Mouse (Mus musculus): Measurements from ENCODE around the gene Nkain1. TPM values are rescaled to one million over a fixed set of nuclear protein-coding genes. Genes with fewer than 3 reads are reported as not detected.
A peak's percentile ranks its signal among the peaks of the same experiment; 100 is the strongest.

Gene Nkain1
- polyA plus RNA-seq, 1 experiment from 2014 or later: 0.97 TPM

- Histone ChIP-seq H3K4me2 (no peak overlapping the region), H3K27ac (no peak overlapping the region), H3K36me3 (no peaks in the 10 kb centered on the region), H3K4me1 (peaks cover 19% of the 10 kb centered on the region), H3K9me3 (no peaks in the 10 kb centered on the region), H3K4me3 (no peak overlapping the region), H3K9ac (no peak overlapping the region), H3K27me3 (no peaks in the 10 kb centered on the region)
- 87% methylated on average over 8 of the region's 8 CpGs for WGBS
- no peak for ATAC-seq (ENCODE audit: insufficient number of reproducible peaks, low FRiP score, low TSS enrichment, low read depth)
Observed at GRCm38 (mm10) chr4:130549189-130549588, 24.8 kb downstream of the Nkain1 start.

DNA sequence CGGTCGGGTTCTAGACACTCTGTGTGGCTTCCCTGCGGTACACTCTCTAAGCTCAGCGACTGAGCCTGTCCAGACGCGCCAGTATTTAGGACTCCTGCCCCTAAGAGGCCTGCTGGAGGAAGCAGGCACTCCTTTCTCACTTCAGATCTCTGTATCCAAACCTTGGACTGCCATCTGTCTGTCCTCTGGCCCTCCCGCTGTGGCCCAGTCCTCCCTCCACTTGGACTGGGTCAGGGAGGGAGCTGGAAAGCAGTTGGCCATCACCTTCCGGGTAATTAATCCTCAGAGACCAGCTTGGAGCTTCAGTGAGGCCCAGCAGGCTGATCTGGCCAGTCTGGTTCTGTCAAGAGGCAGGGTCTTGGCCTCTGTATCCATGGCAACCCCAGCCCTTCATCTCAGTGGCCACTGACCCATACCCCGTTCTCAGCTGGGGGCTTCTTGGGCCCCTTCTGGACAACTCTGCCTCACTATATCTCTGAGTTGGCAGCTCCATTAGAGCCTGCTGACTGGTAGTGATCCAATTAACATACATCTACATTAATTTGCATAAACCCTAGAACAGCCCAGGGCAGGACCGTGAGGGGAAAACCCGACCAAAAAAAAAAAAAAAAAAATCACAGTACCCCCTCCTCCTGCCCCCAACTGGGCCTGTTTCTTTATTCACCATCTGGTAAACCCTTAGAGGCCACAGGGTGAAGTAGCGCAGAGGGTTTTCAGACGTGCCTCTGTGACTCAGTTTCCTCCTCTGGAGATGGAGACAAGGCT, 27.0 kb downstream of the Nkain1 start:
- Histone ChIP-seq H3K27me3 (no peaks in the 10 kb centered on the region), H3K4me3 (no peak overlapping the region), H3K36me3 (no peaks in the 10 kb centered on the region), H3K9me3 (no peaks in the 10 kb centered on the region), H3K4me1 (peaks cover 7% of the 10 kb centered on the region), H3K27ac (no peak overlapping the region), H3K9ac (no peak overlapping the region), H3K4me2 (no peak overlapping the region)
- no peak for ATAC-seq (ENCODE audit: insufficient number of reproducible peaks, low FRiP score, low TSS enrichment, low read depth)
- WGBS: 20% methylated on average over 13 of the region's 13 CpGs

- peaks cover 7% of the 10 kb centered on the region; the same call in 1 of the 2 replicates for H3K4me1 ChIP-seq
- 43% methylated on average over 9 of the region's 9 CpGs for WGBS
- H3K4me3 ChIP-seq: no peak overlapping the region
- H3K4me2 ChIP-seq: no peak overlapping the region
- no peak overlapping the region for H3K9ac ChIP-seq
- no peaks in the 10 kb centered on the region for H3K36me3 ChIP-seq
- no peaks in the 10 kb centered on the region for H3K9me3 ChIP-seq
- no peak overlapping the region for H3K27ac ChIP-seq
- H3K27me3 ChIP-seq: no peaks in the 10 kb centered on the region
- no peak for ATAC-seq (ENCODE audit: insufficient number of reproducible peaks, low FRiP score, low TSS enrichment, low read depth)
Observed at GRCm38 (mm10) chr4:130544392-130544791, 29.6 kb downstream of the Nkain1 start.

- Histone ChIP-seq H3K27ac (no peak overlapping the region), H3K36me3 (no peaks in the 10 kb centered on the region), H3K4me1 (peaks cover 7% of the 10 kb centered on the region; the same call in 1 of the 2 replicates), H3K4me2 (no peak overlapping the region), H3K9ac (no peak overlapping the region), H3K4me3 (no peak overlapping the region), H3K27me3 (no peaks in the 10 kb centered on the region), H3K9me3 (no peaks in the 10 kb centered on the region)
- 80% methylated on average over 4 of the region's 4 CpGs for WGBS
- ATAC-seq (ENCODE audit: insufficient number of reproducible peaks, low FRiP score, low TSS enrichment, low read depth): no peak
Observed at GRCm38 (mm10) chr4:130543121-130543520, 30.9 kb downstream of the Nkain1 start.

- no peak overlapping the region for H3K9ac ChIP-seq
- WGBS: 82% methylated on average over 4 of the region's 4 CpGs
- ATAC-seq (ENCODE audit: insufficient number of reproducible peaks, low FRiP score, low TSS enrichment, low read depth): no peak
Observed at GRCm38 (mm10) chr4:130540831-130541230, 33.1 kb downstream of the Nkain1 start.

GRCm38 (mm10) chr4:130539706-130540105, 34.3 kb downstream of the Nkain1 start:
- H3K4me2 ChIP-seq: no peak overlapping the region
- WGBS: 86% methylated on average over 7 of the region's 7 CpGs
- H3K4me3 ChIP-seq: no peak overlapping the region
- H3K9ac ChIP-seq: no peak overlapping the region
- H3K27ac ChIP-seq: no peak overlapping the region
- no peak for ATAC-seq (ENCODE audit: insufficient number of reproducible peaks, low FRiP score, low TSS enrichment, low read depth)
- H3K27me3 ChIP-seq: no peaks in the 10 kb centered on the region
- 0 out of 2 replicates have a peak, but pooled peaks cover 3% of the 10 kb centered on the region for H3K4me1 ChIP-seq
- H3K36me3 ChIP-seq: no peaks in the 10 kb centered on the region; the same call in 1 of the 2 replicates
- H3K9me3 ChIP-seq: no peaks in the 10 kb centered on the region

More at GRCm38 (mm10) chr4:130540831-130541230, 33.1 kb downstream of the Nkain1 start:
- Histone ChIP-seq H3K4me3 (no peak overlapping the region), H3K4me1 (0 out of 2 replicates have a peak, but pooled peaks cover 3% of the 10 kb centered on the region), H3K27me3 (no peaks in the 10 kb centered on the region), H3K36me3 (no peaks in the 10 kb centered on the region; the same call in 1 of the 2 replicates), H3K4me2 (no peak overlapping the region), H3K9me3 (no peaks in the 10 kb centered on the region), H3K27ac (no peak overlapping the region)

- Histone ChIP-seq H3K27ac (no peak overlapping the region), H3K9ac (no peak overlapping the region), H3K9me3 (no peaks in the 10 kb centered on the region), H3K4me1 (no peaks in the 10 kb centered on the region), H3K27me3 (no peaks in the 10 kb centered on the region), H3K36me3 (no peaks in the 10 kb centered on the region; the same call in 1 of the 2 replicates), H3K4me2 (no peak overlapping the region), H3K4me3 (no peak overlapping the region)
- WGBS: 80% methylated on average over 8 of the region's 8 CpGs
- ATAC-seq (ENCODE audit: insufficient number of reproducible peaks, low FRiP score, low TSS enrichment, low read depth): no peak
Observed at GRCm38 (mm10) chr4:130539053-130539452, 34.9 kb downstream of the Nkain1 start.

- Histone ChIP-seq H3K4me2 (no peak overlapping the region), H3K27me3 (no peaks in the 10 kb centered on the region), H3K9me3 (no peaks in the 10 kb centered on the region), H3K36me3 (no peaks in the 10 kb centered on the region; the same call in 1 of the 2 replicates), H3K4me1 (no peaks in the 10 kb centered on the region), H3K27ac (no peak overlapping the region), H3K4me3 (no peak overlapping the region), H3K9ac (no peak overlapping the region)
- 95% methylated on average over 7 of the region's 7 CpGs for WGBS
- no peak for ATAC-seq (ENCODE audit: insufficient number of reproducible peaks, low FRiP score, low TSS enrichment, low read depth)
Observed at GRCm38 (mm10) chr4:130537371-130537770, 36.6 kb downstream of the Nkain1 start.

- no peaks in the 10 kb centered on the region for H3K9me3 ChIP-seq
- no peak overlapping the region for H3K27ac ChIP-seq
- ATAC-seq (ENCODE audit: insufficient number of reproducible peaks, low FRiP score, low TSS enrichment, low read depth): no peak
- no peaks in the 10 kb centered on the region; the same call in 1 of the 2 replicates for H3K36me3 ChIP-seq
- H3K4me2 ChIP-seq: no peak overlapping the region
- WGBS: 52% methylated on average over 1 of the region's 1 CpGs
- H3K27me3 ChIP-seq: no peaks in the 10 kb centered on the region
- no peak overlapping the region for H3K9ac ChIP-seq
- peaks cover 4% of the 10 kb centered on the region for H3K4me1 ChIP-seq
- H3K4me3 ChIP-seq: no peak overlapping the region
Observed at GRCm38 (mm10) chr4:130535789-130536188, 38.2 kb downstream of the Nkain1 start.

DNA sequence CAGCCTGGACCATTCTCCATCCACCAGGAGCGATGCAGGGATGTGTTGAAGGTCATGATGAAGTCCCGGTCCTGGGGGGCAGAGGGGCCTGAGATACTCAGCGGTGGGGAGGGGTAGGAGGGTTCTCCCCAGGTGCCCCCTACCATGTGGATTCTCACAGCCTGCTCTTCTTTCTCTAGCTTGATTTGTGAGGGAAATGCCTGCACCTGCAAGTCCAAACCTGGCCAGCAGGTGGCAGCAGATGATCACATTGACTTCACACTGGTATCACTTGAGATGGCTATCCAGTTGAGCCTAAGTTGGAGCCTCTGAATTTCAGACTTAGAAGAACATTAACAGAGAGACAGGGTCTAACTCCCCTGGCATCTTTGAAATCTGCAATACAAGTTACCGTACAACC, 40.0 kb downstream of the Nkain1 start:
- Histone ChIP-seq H3K4me1 (peaks cover 4% of the 10 kb centered on the region), H3K9ac (no peak overlapping the region), H3K27ac (no peak overlapping the region), H3K4me2 (no peak overlapping the region), H3K27me3 (no peaks in the 10 kb centered on the region), H3K4me3 (no peak overlapping the region), H3K36me3 (peaks cover 5% of the 10 kb centered on the region; the same call in 1 of the 2 replicates), H3K9me3 (no peaks in the 10 kb centered on the region)
- no peak for ATAC-seq (ENCODE audit: insufficient number of reproducible peaks, low FRiP score, low TSS enrichment, low read depth)
- 36% methylated on average over 4 of the region's 4 CpGs for WGBS

- Histone ChIP-seq H3K36me3 (peaks cover 5% of the 10 kb centered on the region; the same call in 1 of the 2 replicates), H3K4me3 (no peak overlapping the region), H3K4me1 (peaks cover 4% of the 10 kb centered on the region), H3K27ac (no peak overlapping the region), H3K4me2 (peak overlapping the region; percentile 46; the same call in 1 of the 2 replicates), H3K9ac (no peak overlapping the region), H3K9me3 (no peaks in the 10 kb centered on the region), H3K27me3 (no peaks in the 10 kb centered on the region)
- 61% methylated on average over 6 of the region's 6 CpGs for WGBS
- no peak for ATAC-seq (ENCODE audit: insufficient number of reproducible peaks, low FRiP score, low TSS enrichment, low read depth)
Observed at GRCm38 (mm10) chr4:130532347-130532746, 41.6 kb downstream of the Nkain1 start.

DNA sequence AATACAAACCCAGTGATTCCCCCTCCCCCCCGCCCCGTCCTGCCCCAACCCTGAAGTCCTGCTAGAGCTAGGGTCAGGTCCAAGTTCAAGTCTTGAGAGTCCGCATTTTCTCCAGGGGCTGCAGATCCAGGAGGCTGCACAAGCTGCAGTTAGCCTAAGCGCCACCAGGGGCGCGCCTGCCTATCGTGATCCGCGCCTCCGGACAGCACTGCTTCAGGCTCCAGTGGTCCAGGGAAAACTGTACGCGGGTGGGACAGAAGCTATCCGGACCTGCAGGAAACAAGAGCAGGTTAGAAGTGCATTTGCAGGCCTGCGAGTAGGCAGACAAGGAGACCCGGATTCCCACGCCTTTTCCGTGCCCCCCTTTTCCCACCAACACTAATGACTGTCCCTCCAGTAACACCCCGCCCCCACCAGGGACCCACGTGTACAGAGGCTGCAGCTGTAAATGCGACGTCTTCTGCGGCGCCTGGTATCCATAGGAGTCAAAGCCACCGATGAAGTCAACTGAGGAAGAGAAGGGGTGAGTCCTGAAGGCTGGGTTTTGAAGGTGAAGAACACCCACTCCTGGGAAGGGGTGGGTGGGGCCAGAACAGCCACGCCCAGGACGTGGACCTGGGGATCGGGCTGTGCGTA, 42.2 kb downstream of the Nkain1 start:
- H3K4me2 ChIP-seq: peak overlapping the region; percentile 46
- no peak overlapping the region for H3K9ac ChIP-seq
- no peaks in the 10 kb centered on the region for H3K9me3 ChIP-seq
- no peak overlapping the region for H3K27ac ChIP-seq
- 26% methylated on average over 28 of the region's 28 CpGs for WGBS
- peak overlapping the region; percentile 12; the same call in 1 of the 2 replicates for H3K4me3 ChIP-seq
- H3K4me1 ChIP-seq: peaks cover 4% of the 10 kb centered on the region
- H3K27me3 ChIP-seq: no peaks in the 10 kb centered on the region
- no peak; the same call in 1 of the 2 replicates for ATAC-seq (ENCODE audit: insufficient number of reproducible peaks, low FRiP score, low TSS enrichment, low read depth)
- peaks cover 5% of the 10 kb centered on the region; the same call in 1 of the 2 replicates for H3K36me3 ChIP-seq

Measured in limb, embryonic 15.5 days (tissue).